Mouse (Mus musculus) regulatory T cell (primary cell): ENCODE data around the gene Rtn3.

Source experiments
- in situ Hi-C: fragments of 300-600 bp; cut with MboI, MseI; formaldehyde crosslinking; loops from one replicate; pipeline ENCODE4 v1.15.1; 2025; ENCODE audit warnings: high pct_unique_total_duplicates

Rtn3 gene

DNA sequence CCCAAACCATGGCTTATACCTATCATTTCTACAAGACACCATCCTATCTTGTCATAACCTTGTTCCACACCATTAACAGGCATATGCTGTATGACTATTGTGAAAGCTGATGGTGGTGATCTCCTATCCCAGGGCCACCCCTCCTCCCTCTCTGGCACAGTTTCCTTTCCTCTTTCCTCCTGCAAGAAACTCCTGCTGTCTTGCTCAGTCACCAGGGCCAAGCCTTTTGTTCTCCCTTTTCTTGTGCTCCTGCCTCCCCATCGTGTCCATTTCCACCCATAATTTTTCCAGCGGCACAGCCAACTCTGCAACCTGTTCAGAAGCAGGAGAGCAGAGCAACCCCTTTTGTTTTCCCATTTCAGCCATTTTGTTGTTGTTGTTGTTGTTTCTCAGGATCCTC lies 97.0 kb downstream of the Rtn3 start:
- in situ Hi-C loops: loop anchor here (5.0 to 10.0 kb wide), 2 partner anchors 34 to 1079 kb away; no protein-coding TSS in a partner anchor

- in situ Hi-C loops: loop anchor here (10.0 kb wide), 1 partner anchor 1082 kb away; no protein-coding TSS in a partner anchor
These were observed 99.9 kb downstream of the Rtn3 start, which contains the start of gene Spindoc for GRCm38 (mm10) chr19:7382903-7383865. Gene Spindoc, minus strand, starts transcription at chr19:7382994.

DNA sequence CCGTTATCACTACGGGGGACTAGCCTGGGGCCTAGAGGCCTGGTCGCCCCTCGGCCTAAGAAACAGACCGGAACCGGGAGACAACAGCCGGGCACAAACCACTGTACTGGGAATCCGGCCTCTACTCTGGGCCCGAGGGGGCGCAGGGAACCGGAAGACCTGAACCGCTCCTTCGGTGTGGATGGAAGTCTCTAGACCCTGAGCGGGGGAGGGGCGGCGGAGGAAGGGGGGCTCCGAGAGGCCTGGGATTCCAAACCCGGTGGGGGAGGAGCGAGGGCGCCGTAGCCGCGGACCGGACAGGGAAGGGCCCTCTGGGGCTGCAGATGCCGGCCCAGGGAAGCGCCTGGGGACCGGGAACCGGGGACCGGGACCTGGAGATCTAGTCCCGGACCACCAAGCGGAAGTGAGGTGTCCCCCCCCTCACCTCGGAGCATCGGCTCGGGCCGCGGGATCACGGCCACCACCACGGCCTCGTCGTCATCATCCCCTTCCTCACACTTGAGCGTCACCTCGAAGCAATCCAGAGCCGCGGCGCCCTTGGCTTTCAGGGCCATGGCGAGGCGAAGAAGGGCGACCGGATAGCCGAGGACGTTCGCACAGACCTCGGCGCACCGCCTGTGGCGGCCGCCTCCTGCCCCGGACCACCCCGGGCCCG lies 100.7 kb downstream of the Rtn3 start:
- in situ Hi-C loops: loop anchor here (10.0 kb wide), 1 partner anchor 1082 kb away; no protein-coding TSS in a partner anchor

- in situ Hi-C loops: loop anchor here (10.0 kb wide), 1 partner anchor 1083 kb away; no protein-coding TSS in a partner anchor
These were observed 101.2 kb downstream of the Rtn3 start for GRCm38 (mm10) chr19:7381906-7382247.

DNA sequence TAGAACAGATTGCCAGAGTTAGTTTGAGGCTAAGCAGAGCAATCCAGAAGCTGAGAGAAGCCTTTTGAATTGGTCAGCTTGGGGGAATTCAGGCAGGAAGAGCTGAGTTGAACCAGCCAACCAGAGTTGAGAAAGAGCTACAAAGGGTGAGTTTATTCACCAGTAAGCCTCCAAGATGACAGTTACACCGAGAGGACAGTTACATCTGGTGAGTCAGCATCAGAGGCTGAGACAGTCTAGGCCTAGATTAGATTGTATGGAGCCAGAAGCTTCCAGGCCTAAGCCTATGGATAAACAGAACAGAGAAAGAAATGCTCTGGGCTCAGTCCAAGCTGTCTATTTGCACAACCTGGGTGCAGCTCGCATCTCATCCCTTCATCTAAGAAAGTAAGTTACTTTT lies 105.4 kb downstream of the Rtn3 start:
- in situ Hi-C loops: no loop called here
